Mouse (Mus musculus) hematopoietic stem cell, adult 5-6 weeks (primary cell): ENCODE results near the gene Nrd1. TPM values are rescaled to one million over a fixed set of nuclear protein-coding genes. Genes with fewer than 3 reads are reported as not detected.
A peak's percentile ranks its signal among the peaks of the same experiment; 100 is the strongest.

Experiments
- ATAC-seq, 2 experiments: fragments of 125-278 bp in 1 of 2; replicated peaks in 1 of 2; 2 replicates each; pipeline ENCODE4 v1.8.0; 2016 to 2017; ENCODE audit warnings: inconsistent platforms in 2 of 2, mild to moderate bottlenecking in 2 of 2, moderate number of reproducible peaks in 2 of 2, low read depth in 1 of 2, moderate TSS enrichment in 1 of 2; ENCODE audit not compliant: low FRiP score in 2 of 2, poor library complexity in 2 of 2, severe bottlenecking in 2 of 2, insufficient read depth in 1 of 2, low TSS enrichment in 1 of 2
- total RNA-seq: library from RNA; stranded (forward); fragments of 172-1452, 232-1000 nt; gene quantifications from 2 replicates; pipeline ENCODE4 v1.2.3, GENCODE M21; 2017

Nrd1 gene
- total RNA-seq, 1 experiment from 2014 or later: 153 TPM

DNA sequence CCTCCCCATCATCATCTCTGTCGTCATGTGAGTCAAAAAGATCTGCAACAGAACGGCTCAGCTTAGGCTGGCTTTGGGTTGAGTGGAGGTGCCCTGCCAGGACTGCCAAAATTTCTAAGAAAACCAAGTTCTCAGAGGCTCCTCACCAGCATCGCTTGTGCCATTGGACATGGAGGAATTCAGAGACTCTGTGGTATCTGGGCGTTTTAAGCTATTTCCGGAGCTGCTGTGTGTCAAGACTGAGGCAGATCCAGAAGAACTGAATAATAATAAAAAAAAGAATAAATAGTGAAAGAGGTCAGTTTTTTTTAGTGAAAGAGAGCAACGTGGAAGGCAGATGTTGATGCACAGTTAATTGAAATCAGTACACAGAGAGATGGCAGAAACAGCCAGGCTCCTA lies 72.4 kb downstream of the Nrd1 start:
- ATAC-seq: no peak

DNA sequence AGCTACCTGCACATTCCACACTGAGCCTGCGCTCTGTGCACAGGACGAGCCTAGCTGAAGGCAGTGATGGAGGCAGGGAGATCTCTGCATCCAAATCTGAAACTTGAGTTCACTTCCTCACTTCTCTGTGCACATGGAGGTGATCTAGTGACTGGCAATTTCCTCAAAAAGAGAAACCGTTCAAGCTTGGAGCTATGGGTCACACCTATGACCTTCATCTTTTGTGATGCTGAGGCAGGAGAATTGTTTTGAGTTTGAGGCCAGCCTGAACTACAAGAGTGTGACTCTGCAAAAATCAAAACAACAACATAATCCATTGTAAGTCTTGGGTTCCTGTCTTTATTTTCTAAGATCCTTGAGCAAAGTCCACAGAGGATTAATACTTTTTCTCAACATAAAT lies 72.8 kb downstream of the Nrd1 start:
- ATAC-seq: no peak

DNA sequence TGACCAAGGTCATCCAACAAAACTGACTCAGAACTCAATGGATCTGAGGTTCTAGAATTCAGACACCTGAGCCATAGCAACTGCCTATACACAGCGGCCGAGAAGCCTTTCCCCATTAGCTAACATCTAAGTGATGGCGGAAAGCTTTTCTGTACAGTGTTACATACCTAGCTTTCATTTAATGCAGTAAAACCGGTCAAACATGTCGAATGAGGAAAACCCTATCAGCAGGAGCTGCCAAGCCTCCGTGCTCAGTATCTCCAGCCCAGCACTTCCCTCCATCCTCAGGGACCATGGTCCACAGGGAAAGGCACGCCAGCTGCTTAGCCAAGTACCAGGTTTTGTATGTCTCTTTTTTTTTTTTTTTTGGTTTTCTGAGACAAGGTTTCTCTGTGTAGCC lies 78.5 kb downstream of the Nrd1 start:
- ATAC-seq: no peak

DNA sequence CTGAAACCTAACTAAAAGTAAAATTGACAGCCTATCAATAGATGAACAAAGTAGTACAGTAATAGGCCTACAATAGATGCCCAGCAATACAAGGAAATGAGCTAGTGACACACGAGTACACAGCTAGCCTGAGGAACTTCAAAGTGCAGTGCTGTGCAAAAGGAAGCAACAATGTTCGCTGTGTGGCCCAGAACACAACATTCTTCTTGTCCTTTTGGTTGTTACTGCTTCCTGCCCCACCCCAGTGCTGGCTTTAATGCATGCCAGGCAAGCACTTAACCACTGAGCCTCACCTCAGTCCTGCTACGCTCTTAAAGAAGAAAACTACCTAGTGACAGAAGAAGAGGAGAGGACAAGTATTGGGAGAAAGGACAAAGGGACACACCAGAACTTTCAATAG lies 79.2 kb downstream of the Nrd1 start:
- no peak for ATAC-seq

DNA sequence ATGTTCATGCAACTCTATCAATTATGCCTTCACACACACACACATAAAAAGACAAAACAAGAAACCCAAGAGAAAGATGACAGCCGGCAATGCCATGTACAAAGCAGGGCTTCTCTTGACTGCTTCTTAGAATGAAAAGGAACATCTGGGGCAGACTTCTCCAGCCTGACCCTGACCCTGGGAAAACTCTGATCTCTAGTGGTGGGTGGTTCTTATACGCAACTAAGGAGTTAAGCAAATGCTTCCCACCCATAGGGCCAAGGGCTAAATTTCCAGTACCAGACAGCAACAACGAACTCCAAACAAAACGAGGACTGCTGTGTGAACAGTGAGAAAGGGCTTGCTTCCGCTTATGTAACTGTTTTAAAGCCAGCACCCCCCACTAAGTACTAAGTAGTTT lies 79.7 kb downstream of the Nrd1 start:
- ATAC-seq: no peak

DNA sequence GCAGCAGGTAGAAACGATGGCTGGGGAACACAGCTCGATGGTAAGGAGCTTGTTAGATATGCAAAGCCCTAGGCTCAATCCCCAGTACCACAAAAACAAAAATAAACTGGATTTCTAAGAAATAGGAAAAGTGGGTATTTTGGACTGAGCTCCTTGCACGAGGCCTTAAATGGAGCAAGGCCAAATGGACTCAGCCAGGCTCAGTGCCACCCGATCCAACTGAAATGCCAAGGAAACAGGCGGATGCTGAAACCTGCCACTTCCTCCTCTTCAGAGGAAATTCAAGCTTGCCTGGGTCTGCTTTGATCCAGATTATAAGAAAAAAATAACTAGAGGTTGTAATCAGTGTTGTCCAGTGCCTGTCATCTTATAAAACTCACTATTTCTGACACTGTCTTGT lies 88.7 kb downstream of the Nrd1 start:
- no peak for ATAC-seq

DNA sequence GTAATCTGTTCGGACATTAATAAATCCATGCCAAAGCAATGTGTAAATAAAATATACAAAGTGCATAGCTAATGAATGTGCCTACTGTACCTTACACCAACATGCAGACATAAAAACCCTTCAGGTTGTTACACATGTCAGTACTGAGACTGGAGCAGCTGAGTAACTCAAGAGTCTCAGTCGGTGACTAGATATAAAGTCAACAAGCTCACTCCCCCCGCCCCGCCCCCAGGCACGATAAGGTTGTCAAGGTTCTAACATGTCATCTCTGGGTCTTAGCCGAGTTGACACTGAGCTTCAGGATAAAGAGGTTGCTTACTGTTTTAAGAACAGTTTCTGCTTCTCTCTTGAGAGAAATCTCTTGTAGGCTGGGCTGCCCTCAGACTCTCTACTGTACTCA lies 89.5 kb downstream of the Nrd1 start:
- ATAC-seq: no peak

DNA sequence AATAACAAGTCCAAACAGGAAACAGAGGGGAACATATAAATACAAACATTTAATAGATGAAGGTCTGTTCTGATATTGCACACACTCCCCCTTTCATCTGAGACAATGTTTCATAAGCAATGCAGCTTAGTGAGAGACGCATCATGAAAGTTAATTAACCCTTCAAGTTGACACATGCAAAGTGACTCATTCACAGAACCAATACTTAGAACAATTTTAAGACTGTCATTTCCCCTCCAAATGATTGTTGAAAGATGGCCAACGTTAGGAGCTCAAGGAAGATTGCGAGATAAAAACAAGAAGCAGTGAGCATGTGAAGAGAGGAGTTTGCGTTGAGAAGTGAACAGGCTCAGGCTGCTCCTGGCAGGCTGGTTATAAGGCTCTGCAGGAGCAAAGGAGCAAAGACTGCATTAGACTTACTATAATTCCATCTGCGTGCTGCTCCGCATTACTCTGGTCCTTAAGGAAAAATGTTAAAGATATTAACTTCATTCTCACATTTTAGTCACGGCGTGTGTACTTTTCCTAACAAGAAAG lies 90.9 kb downstream of the Nrd1 start:
- no peak for ATAC-seq

DNA sequence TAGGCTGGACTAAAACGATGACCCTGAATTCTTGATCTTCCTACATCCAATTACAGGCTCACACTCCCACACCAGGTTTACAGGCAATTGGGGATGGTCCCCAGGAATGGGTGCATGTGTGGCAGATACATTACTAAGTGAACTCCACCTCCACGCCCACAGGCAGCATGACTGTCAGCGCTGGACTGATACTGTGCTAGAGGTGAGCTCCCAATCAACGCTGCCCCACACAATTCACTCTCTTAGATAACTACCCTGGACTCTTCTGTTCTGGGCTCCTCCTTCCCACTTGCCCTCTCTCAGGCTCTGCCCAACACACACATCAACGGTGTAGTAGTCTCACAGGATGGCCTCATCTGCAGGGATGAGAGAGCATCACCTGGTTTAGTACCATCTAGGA lies 91.9 kb downstream of the Nrd1 start:
- ATAC-seq: no peak

DNA sequence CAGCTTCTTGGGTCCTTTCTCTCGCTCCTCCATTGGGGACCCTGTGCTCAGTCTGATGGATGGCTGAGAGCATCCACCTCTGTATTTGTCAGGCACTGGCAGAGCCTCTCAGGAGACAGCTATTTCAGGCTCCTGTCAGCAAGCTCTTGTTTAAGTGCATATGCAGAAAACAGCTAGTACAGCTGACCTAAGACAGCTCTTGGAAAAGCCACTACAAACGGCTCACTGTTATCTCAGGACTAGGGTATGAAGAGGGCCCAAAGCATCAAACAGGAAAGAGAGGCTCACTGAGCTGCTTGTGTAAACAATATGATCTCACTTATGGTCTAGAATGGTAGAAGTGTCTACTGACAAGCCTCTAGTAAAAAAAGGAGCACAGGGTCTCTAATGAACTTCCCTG lies 93.8 kb downstream of the Nrd1 start:
- no peak for ATAC-seq

DNA sequence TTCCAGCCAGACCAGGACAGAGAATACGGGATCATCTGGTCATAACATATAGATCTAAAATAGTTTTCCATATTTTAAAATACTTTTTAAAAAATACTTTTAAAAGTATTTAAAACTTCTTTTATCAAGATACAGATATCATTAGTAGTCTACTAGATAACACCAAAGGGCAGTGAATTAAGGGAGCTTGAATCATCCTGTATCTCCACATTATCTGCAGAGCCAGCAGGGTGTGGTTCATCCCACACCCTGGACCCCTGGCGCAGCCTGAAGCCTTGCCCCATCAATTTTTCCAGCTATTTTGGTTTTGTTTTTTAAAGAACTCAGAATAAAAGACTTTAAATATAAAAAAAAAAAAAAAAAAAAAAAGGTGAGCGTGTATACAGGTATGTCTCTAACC lies 98.4 kb downstream of the Nrd1 start:
- ATAC-seq: no peak

DNA sequence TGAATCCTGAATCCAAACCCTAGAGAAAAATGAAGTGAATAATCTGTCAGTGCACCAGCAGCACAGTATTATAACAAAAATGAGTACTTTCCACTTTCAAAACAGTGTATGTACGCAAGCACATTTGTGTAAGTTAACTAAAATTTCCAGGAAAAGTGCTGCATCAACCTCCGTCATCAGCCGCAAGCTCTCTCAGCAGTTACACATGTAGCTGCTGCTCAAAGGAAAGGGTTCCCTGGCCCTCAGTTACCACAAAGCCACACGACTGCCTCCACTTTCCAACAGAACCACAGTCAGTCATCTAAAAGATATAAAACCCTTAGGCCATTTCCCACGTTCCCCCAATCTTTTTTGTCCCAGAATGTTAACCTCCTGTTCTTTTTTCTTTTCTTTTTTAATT lies 102.1 kb downstream of the Nrd1 start:
- ATAC-seq: peak; percentile 94 to 95

DNA sequence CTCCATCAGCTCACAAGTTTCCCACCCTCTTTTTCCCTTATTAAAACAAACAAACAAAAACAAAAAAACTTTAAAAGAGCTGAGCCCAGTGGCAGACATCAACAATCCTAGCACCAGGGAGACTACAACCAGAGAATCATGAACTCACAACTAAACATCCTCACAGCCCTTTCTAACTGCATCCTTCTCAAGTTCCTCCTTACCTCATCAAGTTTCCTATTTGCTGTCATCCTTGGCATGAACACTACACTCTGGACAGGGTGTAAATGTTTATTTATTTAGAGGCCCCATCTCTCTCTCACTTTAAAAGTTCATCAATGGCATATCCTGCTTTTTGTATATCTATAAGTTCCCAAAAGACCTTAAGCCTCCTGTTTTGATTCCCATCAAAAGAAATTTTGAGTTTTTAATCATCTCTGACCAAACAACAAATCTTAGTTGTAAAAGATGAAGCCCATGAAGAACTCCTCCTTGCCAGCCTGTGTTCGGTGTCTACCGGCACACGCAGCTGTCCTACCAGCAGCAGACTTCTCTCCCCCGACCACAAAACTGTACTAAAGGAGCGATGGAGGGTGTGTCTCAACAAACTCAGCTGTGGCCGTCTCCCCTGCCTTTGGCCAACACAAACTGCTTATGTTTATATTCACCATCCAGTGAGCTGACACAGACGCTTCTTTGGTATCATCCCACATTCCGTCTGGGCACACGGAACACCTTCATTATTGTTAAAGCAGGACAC lies 102.9 kb downstream of the Nrd1 start:
- no peak for ATAC-seq

DNA sequence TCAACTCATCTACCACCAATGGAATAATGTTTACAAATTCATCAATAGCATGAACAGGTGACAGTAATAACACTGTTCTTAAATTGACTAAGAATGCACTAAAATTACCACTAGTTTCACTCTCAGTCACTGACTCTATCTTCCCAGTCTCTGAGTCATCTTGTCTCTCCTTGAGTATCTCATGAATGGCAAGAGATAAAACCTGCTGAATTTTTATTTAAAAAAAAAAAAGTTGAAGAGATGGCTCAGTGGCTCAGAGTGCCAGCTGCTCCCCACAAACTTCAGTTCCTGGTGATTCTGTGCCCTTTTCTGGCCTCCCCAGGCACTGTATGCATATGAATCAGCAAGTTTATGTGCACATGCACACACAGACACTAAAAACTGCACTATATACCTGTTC lies 104.8 kb downstream of the Nrd1 start:
- ATAC-seq: no peak; a peak in 1 of 4 replicates

DNA sequence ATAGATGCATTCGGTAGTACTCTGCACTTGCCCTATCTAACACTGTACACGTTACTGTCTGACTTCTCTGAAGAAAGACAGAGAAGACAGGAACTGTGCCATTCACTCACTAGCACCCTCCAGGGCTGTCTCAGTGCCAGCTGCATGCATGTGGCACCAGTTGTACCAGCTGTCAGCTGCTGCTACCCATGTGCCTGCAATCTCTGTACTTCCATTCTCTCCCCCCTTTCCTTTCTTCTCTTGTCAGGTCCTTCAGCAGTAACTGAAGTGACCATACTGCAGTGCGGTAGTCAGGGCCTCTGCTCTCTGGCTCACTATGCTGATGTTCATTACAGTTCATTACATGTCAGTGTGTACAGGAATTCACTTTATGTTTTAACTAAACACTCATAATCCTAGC lies 105.6 kb downstream of the Nrd1 start:
- ATAC-seq: 0 out of 4 replicates have a peak, but pooled peaks of 1 of the 2 experiments have one; percentile 5

DNA sequence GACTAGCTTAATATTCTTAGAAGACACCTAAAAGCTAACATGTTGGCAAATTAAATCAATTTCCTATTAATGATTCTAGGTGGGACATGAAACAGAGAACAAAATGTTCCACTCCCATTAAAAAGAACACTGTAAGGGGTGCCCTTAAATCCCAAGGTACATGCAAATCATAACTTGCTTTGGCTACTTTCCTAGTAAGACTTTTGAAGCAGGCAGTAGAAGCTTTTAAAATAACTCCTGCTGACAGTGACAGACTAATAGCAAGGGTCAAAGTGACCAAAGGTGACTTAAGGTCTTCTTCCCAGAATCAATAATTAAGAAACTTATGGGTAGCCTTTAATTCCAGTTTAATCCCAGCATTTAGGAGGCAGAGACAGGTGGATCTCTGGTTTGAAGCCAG lies 106.1 kb downstream of the Nrd1 start:
- no peak for ATAC-seq

DNA sequence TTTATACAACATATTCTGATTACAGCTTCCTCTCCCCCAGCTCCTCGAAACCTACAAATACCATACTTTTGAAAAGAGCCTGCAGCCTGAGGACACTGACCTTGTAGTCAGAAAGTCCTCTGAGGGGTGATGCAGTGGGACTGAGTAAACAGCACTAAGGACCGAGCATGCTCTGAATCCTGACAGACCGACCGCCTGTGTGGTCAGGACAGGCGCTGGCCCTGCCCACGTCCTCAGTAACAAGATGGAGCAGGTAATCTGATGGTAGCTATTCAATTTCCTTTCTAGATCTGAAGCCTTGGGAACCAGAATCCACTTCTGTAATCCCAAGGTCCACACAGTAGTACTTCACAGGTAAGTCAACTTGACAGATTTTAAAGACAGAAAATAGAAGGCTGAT lies 108.6 kb downstream of the Nrd1 start:
- no peak for ATAC-seq

DNA sequence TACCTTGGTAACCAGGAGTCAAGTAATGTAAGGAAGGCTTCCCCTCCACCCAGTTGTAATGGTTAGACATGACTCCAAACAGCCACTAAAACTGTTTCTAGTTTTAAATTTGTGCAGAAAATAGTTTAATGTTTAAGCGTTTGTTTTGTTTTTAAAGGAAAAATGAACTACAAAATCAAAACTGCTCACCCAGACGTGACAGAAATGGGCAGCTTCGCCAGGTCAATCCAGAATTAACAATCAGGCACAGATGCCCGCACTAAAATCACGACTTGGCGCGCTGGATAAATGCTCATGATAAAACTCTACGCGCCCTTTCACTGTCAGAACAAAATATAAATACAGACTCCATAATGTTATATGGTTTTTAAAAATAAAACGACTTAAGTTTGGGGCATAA lies 109.2 kb downstream of the Nrd1 start:
- ATAC-seq: no peak

DNA sequence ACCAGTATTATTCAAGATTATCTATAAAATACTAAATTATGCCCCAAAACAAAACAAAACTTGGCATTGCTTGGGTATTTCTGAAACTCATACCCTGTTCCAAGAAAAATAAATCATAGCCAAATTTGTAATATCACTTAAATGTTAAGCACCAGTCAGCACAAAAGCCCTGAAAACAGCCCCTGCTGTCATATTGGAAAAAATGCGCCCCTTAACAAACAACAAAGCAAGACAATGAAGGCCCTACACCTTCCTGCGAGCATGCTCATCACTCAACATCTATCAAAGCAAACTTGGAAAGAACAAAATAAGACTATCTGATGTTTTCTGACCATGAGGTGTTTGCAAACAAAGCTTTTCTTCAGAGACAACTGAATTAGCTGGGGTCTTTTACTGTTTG lies 110.5 kb downstream of the Nrd1 start:
- no peak for ATAC-seq
